Mouse (Mus musculus) heart, embryonic 10.5 days (tissue): Measurements from ENCODE around the gene Cst9. TPM values are rescaled to one million over a fixed set of nuclear protein-coding genes. Genes with fewer than 3 reads are reported as not detected.

Experiments used
- polyA plus RNA-seq: library from polyadenylated mRNA; unstranded; fragments of >200 nt; fragmentation: Nextera tagmentation; extraction: Ambion mirVana; gene quantifications from 2 replicates; pipeline ENCODE4 v1.2.1, GENCODE M21; 2016

Cst9 gene
- polyA plus RNA-seq, 1 experiment from 2014 or later = 0.74 TPM

Other genes with a start within 250 kb of the Cst9 start
- gene Nxt1, start 162.5 kb upstream of the Cst9 start, polyA plus RNA-seq = 75.2 and 102 TPM in 2 replicates
- gene Gzf1, start 154.1 kb upstream of the Cst9 start, polyA plus RNA-seq = 16.9 and 18.3 TPM in 2 replicates
- 2.5 and 2.7 TPM in 2 replicates for gene Napb, start 102.7 kb upstream of the Cst9 start, polyA plus RNA-seq
- not detected in 2 replicates for gene Cstl1, start 84.8 kb upstream of the Cst9 start, polyA plus RNA-seq
- not detected in 2 replicates for gene Cst11, start 63.6 kb upstream of the Cst9 start, polyA plus RNA-seq
- not detected in 2 replicates for gene 8030411F24Rik, start 53.1 kb upstream of the Cst9 start, polyA plus RNA-seq
- gene Cst12, start 45.8 kb upstream of the Cst9 start, polyA plus RNA-seq = not detected in 2 replicates
- gene Cst8, start 36.4 kb upstream of the Cst9 start, polyA plus RNA-seq = not detected in 2 replicates
- not detected in 2 replicates for gene Cst13, start 15.1 kb upstream of the Cst9 start, polyA plus RNA-seq
- gene 9230104L09Rik, start 29.9 kb downstream of the Cst9 start, polyA plus RNA-seq = not detected in 2 replicates
- 567 and 803 TPM in 2 replicates for gene Cst3, start 40.5 kb downstream of the Cst9 start, polyA plus RNA-seq
- not detected in 2 replicates for gene Gm1330, start 168.1 kb downstream of the Cst9 start, polyA plus RNA-seq
- not detected in 2 replicates for gene Gm10750, start 182.1 kb downstream of the Cst9 start, polyA plus RNA-seq